ENCODE assay signal across 11 mouse cellular contexts in the genomic region with DNA sequence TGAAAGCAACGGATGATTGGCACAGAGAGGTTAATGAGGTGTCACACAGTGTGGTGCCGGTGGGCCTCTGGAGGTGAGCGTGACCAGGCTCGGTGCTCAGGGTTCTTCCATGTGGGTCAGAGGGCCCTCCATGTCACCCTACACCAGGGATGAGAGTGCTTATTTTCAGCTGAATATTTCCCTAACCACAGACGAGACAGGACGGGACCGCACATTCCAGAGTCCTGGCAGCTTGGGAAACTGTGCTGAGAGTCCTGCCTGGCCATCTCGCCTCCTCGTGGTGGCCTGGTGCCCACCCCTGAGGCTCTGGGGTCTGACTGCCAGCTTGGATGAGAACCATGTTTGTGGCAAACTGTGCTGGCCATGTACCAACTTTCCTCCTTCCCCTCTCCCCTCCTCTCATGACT. TPM values are rescaled to one million over a fixed set of nuclear protein-coding genes. Genes with fewer than 3 reads are reported as not detected.
DNase-seq lines count a peak whose midpoint lies in the region.
"Had no signal": no experiment of that assay in that cellular context is flagged by ENCODE, and none has a peak within 500 bp of the region (broad histone marks: within the 10 kb centered on the region; RNA-seq: fewer than 3 reads in every experiment).

No protein-coding gene starts in this region.

- H3K4me1 ChIP-seq in heart, embryonic 10.5 days: peaks cover 49% of the 10 kb centered on the region
- H3K4me1 ChIP-seq: neural tube, embryonic 12.5 days had no signal

- peaks cover 42% of the 10 kb centered on the region for H3K27me3 ChIP-seq in heart, embryonic 10.5 days (ENCODE audit: insufficient read depth, poor library complexity, severe bottlenecking)
- H3K27me3 ChIP-seq: neural tube, embryonic 12.5 days had no signal

- no peak for DNase-seq in heart, embryonic 10.5 days (ENCODE audit: low spot score)
- DNase-seq in heart, adult 11 months: no peak
- peak; percentile 19 to 56 for DNase-seq in layer of hippocampus, postnatal 14 days (ENCODE audit: low spot score in 2 of 2)
- DNase-seq in layer of hippocampus, adult 9-10 months (ENCODE audit: low spot score): no peak
- peak; percentile 72 for DNase-seq in adipocyte (ENCODE audit: low spot score)
- peak; percentile 1 for DNase-seq in forelimb bud, embryonic 11.5 days (ENCODE audit: low read depth, low spot score)
- DNase-seq in c-Kit-positive CD71-positive TER-119-positive erythroid progenitor cells, embryonic 14.5 days (ENCODE audit: low spot score): no peak
- DNase-seq in left cerebral cortex, adult 18-20 months (ENCODE audit: low spot score in 2 of 2): no peak
- DNase-seq: adrenal gland, adult 8-10 months; cerebellum, adult 9-11 months had no signal

- peak overlapping the region; percentile 63 for H3K27ac ChIP-seq in heart, embryonic 10.5 days
- H3K27ac ChIP-seq: neural tube, embryonic 12.5 days had no signal

- H3K9me3 ChIP-seq in heart, embryonic 10.5 days: no peaks in the 10 kb centered on the region
- H3K9me3 ChIP-seq: neural tube, embryonic 12.5 days had no signal

- WGBS in heart, embryonic 10.5 days: 41% methylated on average over 9 of the region's 9 CpGs

- no peak overlapping the region for H3K4me3 ChIP-seq in heart, embryonic 10.5 days
- H3K4me3 ChIP-seq: neural tube, embryonic 12.5 days had no signal

- no peaks in the 10 kb centered on the region for H3K36me3 ChIP-seq in heart, embryonic 10.5 days
- H3K36me3 ChIP-seq: neural tube, embryonic 12.5 days had no signal

RNA-seq across cellular contexts. Expression of gene Slc6a6, which starts 36.5 kb away (rescaled TPM):
- 56.6 and 69.3 TPM in 2 replicates for polyA plus RNA-seq in heart, embryonic 10.5 days (2016; fragmentation: Nextera tagmentation; extraction: Ambion mirVana)
- 100 to 1,000 TPM; 149 to 151 TPM for total RNA-seq in layer of hippocampus, postnatal 14 days (2021)
- total RNA-seq in left cerebral cortex, adult 18-20 months (2021): 100 to 1,000 TPM; 134 to 137 TPM

Comparison
In these comparisons a context has a peak if more than half of its experiments do, and no peak if none do; other contexts are left out.
1. DNase-seq: peak in layer of hippocampus, postnatal 14 days (2 of 2), adipocyte (single experiment) and forelimb bud, embryonic 11.5 days (single experiment); none in heart, embryonic 10.5 days (single experiment), heart, adult 11 months (single experiment), layer of hippocampus, adult 9-10 months (single experiment), c-Kit-positive CD71-positive TER-119-positive erythroid progenitor cells, embryonic 14.5 days (single experiment) and left cerebral cortex, adult 18-20 months (0 of 2).